8 mouse cellular contexts compared by ENCODE assay signal in genomic region chr11:76479729-76480128, GRCm38 (mm10).
DNase-seq lines count a peak whose midpoint lies in the region; ATAC-seq and TF ChIP-seq lines count a peak whose summit lies in the region.
"Had no signal": no experiment of that assay in that cellular context is flagged by ENCODE, and none has a peak within 500 bp of the region (broad histone marks: within the 10 kb centered on the region; RNA-seq: fewer than 3 reads in every experiment).

No protein-coding gene starts in this region.

- no peaks in the 10 kb centered on the region for H3K9me3 ChIP-seq in limb, embryonic 15.5 days
- H3K9me3 ChIP-seq in limb, embryonic 10.5 days (replicated peaks) = no peaks in the 10 kb centered on the region
- H3K9me3 ChIP-seq in CH12.LX (replicated peaks; ENCODE audit: low read length) = no peaks in the 10 kb centered on the region
- no peaks in the 10 kb centered on the region for H3K9me3 ChIP-seq in stomach, embryonic 16.5 days (replicated peaks; ENCODE audit: control insufficient read depth, low read length)
- no peaks in the 10 kb centered on the region for H3K9me3 ChIP-seq in hindbrain, postnatal 0 days (ENCODE audit: low read length)
- no peaks in the 10 kb centered on the region for H3K9me3 ChIP-seq in midbrain, embryonic 15.5 days

- peaks cover 29% of the 10 kb centered on the region for H3K4me1 ChIP-seq in limb, embryonic 15.5 days
- peaks cover 34% of the 10 kb centered on the region for H3K4me1 ChIP-seq in limb, embryonic 10.5 days
- peaks cover 50 to 82% of the 10 kb centered on the region in 2 experiments for H3K4me1 ChIP-seq in CH12.LX (ENCODE audit: control insufficient read depth in 1 of 2, insufficient read depth in 2 of 2)
- peaks cover 35% of the 10 kb centered on the region for H3K4me1 ChIP-seq in stomach, embryonic 16.5 days (ENCODE audit: control insufficient read depth, insufficient read depth, low read length)
- H3K4me1 ChIP-seq in hindbrain, postnatal 0 days (ENCODE audit: insufficient read depth, low read length) = 0 out of 2 replicates have a peak, but pooled peaks cover 8% of the 10 kb centered on the region
- H3K4me1 ChIP-seq in midbrain, embryonic 15.5 days = peaks cover 13% of the 10 kb centered on the region

- peaks cover 57% of the 10 kb centered on the region for H3K36me3 ChIP-seq in limb, embryonic 15.5 days
- peaks cover 84% of the 10 kb centered on the region for H3K36me3 ChIP-seq in limb, embryonic 10.5 days
- H3K36me3 ChIP-seq in CH12.LX (replicated peaks in 1 of 2; ENCODE audit: control insufficient read depth in 1 of 2, insufficient read depth in 1 of 2, low read length in 1 of 2) = peaks cover 25 to 49% of the 10 kb centered on the region in 2 experiments
- H3K36me3 ChIP-seq in stomach, embryonic 16.5 days (ENCODE audit: control insufficient read depth, insufficient read depth, low read length) = no peaks in the 10 kb centered on the region
- H3K36me3 ChIP-seq in hindbrain, postnatal 0 days (ENCODE audit: insufficient read depth, low read length) = peaks cover 15% of the 10 kb centered on the region
- H3K36me3 ChIP-seq in midbrain, embryonic 15.5 days (replicated peaks) = peaks cover 5% of the 10 kb centered on the region; the same call in 1 of the 2 replicates

- H3K27ac ChIP-seq in limb, embryonic 15.5 days = peak overlapping the region; percentile 33
- no peak overlapping the region for H3K27ac ChIP-seq in limb, embryonic 10.5 days
- peak overlapping the region; percentile 95 for H3K27ac ChIP-seq in CH12.LX (ENCODE audit: insufficient read depth, low read depth)
- peak overlapping the region; percentile 78 for H3K27ac ChIP-seq in stomach, embryonic 16.5 days (ENCODE audit: low read length)
- no peak overlapping the region for H3K27ac ChIP-seq in hindbrain, postnatal 0 days
- H3K27ac ChIP-seq in midbrain, embryonic 15.5 days = no peak overlapping the region

- H3K9ac ChIP-seq in limb, embryonic 15.5 days = no peak overlapping the region
- H3K9ac ChIP-seq in CH12.LX (ENCODE audit: insufficient read depth, low read depth) = peak overlapping the region; percentile 60
- H3K9ac ChIP-seq in stomach, embryonic 16.5 days (ENCODE audit: low read length) = no peak overlapping the region
- no peak overlapping the region for H3K9ac ChIP-seq in hindbrain, postnatal 0 days (replicated peaks; ENCODE audit: low read length)
- H3K9ac ChIP-seq in midbrain, embryonic 15.5 days = no peak overlapping the region

- TF ChIP-seq EP300 in CH12.LX (IDR thresholded peaks at IDR 0.05; ENCODE audit: low read length) = no peak; the same call in 1 of the 2 replicates

- dilution Hi-C loops in CH12.LX (cut with MboI; ENCODE audit: extremely low pct_ligation_motif_present, extremely low pct_unique_long_range_greater_than_20kb, low sequenced_read_pairs) = no loop called here

- no peak; the same call in 1 of the 2 replicates for TF ChIP-seq RAD21 in CH12.LX (IDR thresholded peaks at IDR 0.05; ENCODE audit: low read depth, low read length)

- H3K27me3 ChIP-seq in limb, embryonic 15.5 days = no peaks in the 10 kb centered on the region
- no peaks in the 10 kb centered on the region for H3K27me3 ChIP-seq in limb, embryonic 10.5 days (ENCODE audit: low read depth, poor library complexity, severe bottlenecking)
- H3K27me3 ChIP-seq in CH12.LX (replicated peaks) = no peaks in the 10 kb centered on the region
- no peaks in the 10 kb centered on the region for H3K27me3 ChIP-seq in stomach, embryonic 16.5 days (ENCODE audit: control insufficient read depth, insufficient read depth, low read length)
- no peaks in the 10 kb centered on the region for H3K27me3 ChIP-seq in hindbrain, postnatal 0 days (ENCODE audit: insufficient read depth, low read length)
- H3K27me3 ChIP-seq in midbrain, embryonic 15.5 days (replicated peaks) = no peaks in the 10 kb centered on the region

- no peak for TF ChIP-seq CTCF in CH12.LX (conservative IDR thresholded peaks at IDR 0.05 in 1 of 2, IDR thresholded peaks at IDR 0.05 in 1 of 2; ENCODE audit: low read depth in 2 of 2, low read length in 2 of 2)
- TF ChIP-seq CTCF in hindbrain, postnatal 0 days (IDR thresholded peaks at IDR 0.05; ENCODE audit: low read depth) = no peak

- WGBS in limb, embryonic 15.5 days = 87% methylated on average over 4 of the region's 4 CpGs
- 98% methylated on average over 4 of the region's 4 CpGs for WGBS in limb, embryonic 10.5 days
- 90% methylated on average over 4 of the region's 4 CpGs for WGBS in stomach, embryonic 16.5 days
- 96% methylated on average over 4 of the region's 4 CpGs for WGBS in hindbrain, postnatal 0 days
- WGBS in midbrain, embryonic 15.5 days = 96% methylated on average over 4 of the region's 4 CpGs

- no peak overlapping the region for H3K4me2 ChIP-seq in limb, embryonic 15.5 days
- peak overlapping the region; percentile 13 for H3K4me2 ChIP-seq in CH12.LX (ENCODE audit: insufficient read depth, low read depth, poor library complexity, severe bottlenecking)
- no peak overlapping the region for H3K4me2 ChIP-seq in stomach, embryonic 16.5 days (ENCODE audit: low read depth, low read length)
- no peak overlapping the region for H3K4me2 ChIP-seq in hindbrain, postnatal 0 days (ENCODE audit: low read depth, low read length)
- no peak overlapping the region for H3K4me2 ChIP-seq in midbrain, embryonic 15.5 days

- in situ Hi-C loops in CH12.LX (cut with MboI; ENCODE audit: low pct_ligation_motif_present, low pct_unique_long_range_greater_than_20kb, low sequenced_read_pairs) = no loop called here

- 0 out of 2 replicates have a peak, but pooled peaks have one; percentile 35 for TF ChIP-seq POLR2A in CH12.LX (IDR thresholded peaks at IDR 0.05; ENCODE audit: low read depth, low read length)

- no peaks in the 10 kb centered on the region; the same call in 1 of the 2 replicates for H3K79me2 ChIP-seq in CH12.LX (replicated peaks; ENCODE audit: control insufficient read depth, extremely low read depth, insufficient read depth, poor library complexity, severe bottlenecking)

- no peak overlapping the region for H3K4me3 ChIP-seq in limb, embryonic 15.5 days
- no peak overlapping the region for H3K4me3 ChIP-seq in limb, embryonic 10.5 days
- peak overlapping the region in 1 of 3 experiments; percentile 46 for H3K4me3 ChIP-seq in CH12.LX (replicated peaks in 1 of 3; ENCODE audit: low read depth in 2 of 3, low read length in 2 of 3, poor library complexity in 1 of 3)
- H3K4me3 ChIP-seq in stomach, embryonic 16.5 days (replicated peaks; ENCODE audit: low read length) = no peak overlapping the region
- no peak overlapping the region for H3K4me3 ChIP-seq in hindbrain, postnatal 0 days (ENCODE audit: low read length)
- no peak overlapping the region for H3K4me3 ChIP-seq in midbrain, embryonic 15.5 days

- no peak for DNase-seq in limb, embryonic 10.5 days (ENCODE audit: low spot score)
- peak; percentile 85 for DNase-seq in CH12.LX (ENCODE audit: extremely low read depth)
- no peak for DNase-seq in hindbrain, postnatal 0 days (ENCODE audit: low spot score)
- DNase-seq: embryo, embryonic 11 days had no signal

- ATAC-seq in limb, embryonic 15.5 days (ENCODE audit: insufficient number of reproducible peaks, low FRiP score, low TSS enrichment, low read depth) = no peak
- peak; percentile 92 for ATAC-seq in inflammation-experienced regulatory T-cells, adult 6 months
- ATAC-seq in stomach, embryonic 16.5 days (ENCODE audit: insufficient read depth, low FRiP score) = no peak
- ATAC-seq in hindbrain, postnatal 0 days = no peak
- ATAC-seq in midbrain, embryonic 15.5 days (replicated peaks) = no peak

TF ChIP-seq in CH12.LX, 34 proteins besides CTCF, POLR2A, EP300 and RAD21:
- TF ChIP-seq MYC (IDR thresholded peaks at IDR 0.05; ENCODE audit: low read depth, low read length) (peak; percentile 58; the same call in 1 of the 2 replicates), ETS1 (conservative IDR thresholded peaks at IDR 0.05; ENCODE audit: low read depth, low read length) (peak; percentile 94), MAX (IDR thresholded peaks at IDR 0.05; ENCODE audit: low read length) (peak; percentile 6; the same call in 1 of the 2 replicates), HCFC1 (IDR thresholded peaks at IDR 0.05; ENCODE audit: low read depth, low read length) (peak; percentile 64), MAFK (IDR thresholded peaks at IDR 0.05; ENCODE audit: insufficient replicate concordance, low read length) (peak; percentile 78; the same call in 1 of the 2 replicates), ZMIZ1 (IDR thresholded peaks at IDR 0.05; ENCODE audit: low read depth, low read length) (no peak), IRF4 (IDR thresholded peaks at IDR 0.05; ENCODE audit: low read depth, low read length) (peak; percentile 78), NRF1 (IDR thresholded peaks at IDR 0.05; ENCODE audit: low read depth, low read length) (no peak), USF1 (IDR thresholded peaks at IDR 0.05; ENCODE audit: low read depth, low read length) (peak; percentile 15; the same call in 1 of the 2 replicates), TCF12 (IDR thresholded peaks at IDR 0.05; ENCODE audit: low read depth, low read length) (no peak; the same call in none of the 2 replicates), BHLHE40 (IDR thresholded peaks at IDR 0.05; ENCODE audit: low read depth, low read length) (peak; percentile 97), KAT2A (IDR thresholded peaks at IDR 0.05; ENCODE audit: insufficient replicate concordance, low read length) (no peak), SIN3A (IDR thresholded peaks at IDR 0.05; ENCODE audit: low read length) (peak; percentile 76; the same call in 1 of the 2 replicates), MAZ (IDR thresholded peaks at IDR 0.05; ENCODE audit: low read depth, low read length) (no peak), MEF2A (IDR thresholded peaks at IDR 0.05; ENCODE audit: borderline replicate concordance, low read depth, low read length) (peak; percentile 47; the same call in 1 of the 2 replicates), TBP (conservative IDR thresholded peaks at IDR 0.05; ENCODE audit: low read depth, low read length) (peak; percentile 55; the same call in 1 of the 2 replicates)

Comparison
In these comparisons a context has a peak if more than half of its experiments do, and no peak if none do; other contexts are left out.
1. H3K27ac ChIP-seq: peak in limb, embryonic 15.5 days (single experiment), CH12.LX (single experiment) and stomach, embryonic 16.5 days (single experiment); none in limb, embryonic 10.5 days (single experiment), hindbrain, postnatal 0 days (single experiment) and midbrain, embryonic 15.5 days (single experiment).